Mouse (Mus musculus): ENCODE measurements at regions not wholly inside any gene's neighbourhood (a gene's known extent, or its start where the extent isn't known, plus 50 kb on each side); places are given as distances from the start of the nearest gene placed in this dataset.

GRCm38 (mm10) chr6:62573611-62574010, 682.1 kb upstream of the Grid2 start:
- TF ChIP-seq CTCF (IDR thresholded peaks at IDR 0.05; ENCODE audit: extremely low read depth, insufficient read depth, low read length) (no peak), POLR2A (IDR thresholded peaks at IDR 0.05; ENCODE audit: extremely low read depth, insufficient read depth, low read length) (no peak)

All from cortical plate, adult 2 months (tissue).